Mouse (Mus musculus) liver, embryonic 12.5 days (tissue): Measurements from ENCODE around the gene Tmem171. TPM values are rescaled to one million over a fixed set of nuclear protein-coding genes. Genes with fewer than 3 reads are reported as not detected.

Source experiments
- ATAC-seq: fragments of 200-750 bp; cut with Nextera tagmentation; 2 replicates; pipeline ENCODE4 v1.8.0; 2017; ENCODE audit warnings: moderate number of reproducible peaks, mild to moderate bottlenecking, moderate library complexity
- H3K27ac ChIP-seq: fragments of 300-500 bp; sonication (generic); 2 replicates; pipeline ENCODE4 v1.5.1; 2016; ENCODE audit warnings: mild to moderate bottlenecking
- H3K27me3 ChIP-seq: fragments of 300-500 bp; sonication (generic); replicated peaks from 2 replicates; pipeline ENCODE4 v1.6.1; 2016; ENCODE audit warnings: mild to moderate bottlenecking, moderate library complexity
- H3K36me3 ChIP-seq: fragments of 300-500 bp; sonication (generic); 2 replicates; pipeline ENCODE4 v1.6.1; 2016; ENCODE audit warnings: mild to moderate bottlenecking, moderate library complexity
- H3K4me1 ChIP-seq: fragments of 300-500 bp; sonication (generic); 2 replicates; pipeline ENCODE4 v1.6.1; 2016
- H3K4me2 ChIP-seq: fragments of 300-500 bp; sonication (generic); 2 replicates; pipeline ENCODE4 v1.6.1; 2016; ENCODE audit warnings: mild to moderate bottlenecking, moderate library complexity
- H3K4me3 ChIP-seq: fragments of 300-500 bp; sonication (generic); 2 replicates; pipeline ENCODE4 v1.5.1; 2016; ENCODE audit warnings: mild to moderate bottlenecking, moderate library complexity
- H3K9ac ChIP-seq: fragments of 300-500 bp; sonication (generic); 2 replicates; pipeline ENCODE4 v1.6.1; 2016; ENCODE audit warnings: mild to moderate bottlenecking, moderate library complexity
- H3K9me3 ChIP-seq: fragments of 300-500 bp; sonication (generic); replicated peaks from 2 replicates; pipeline ENCODE4 v1.6.1; 2016; ENCODE audit warnings: mild to moderate bottlenecking, moderate library complexity
- WGBS: fragments of 180-500 bp; shearing (Covaris S2); methylation state at CpG from one replicate; pipeline ENCODE4 v1.1.7; 2016; ENCODE audit not compliant: insufficient replicate concordance; 5-methylcytosine and 5-hydroxymethylcytosine counted together
- polyA plus RNA-seq: library from polyadenylated mRNA; unstranded; fragments of >200 nt; fragmentation: Nextera tagmentation; extraction: Ambion mirVana; gene quantifications from 2 replicates; pipeline ENCODE4 v1.2.1, GENCODE M21; 2016

Gene Tmem171
- polyA plus RNA-seq, 1 experiment from 2014 or later: not detected

DNA sequence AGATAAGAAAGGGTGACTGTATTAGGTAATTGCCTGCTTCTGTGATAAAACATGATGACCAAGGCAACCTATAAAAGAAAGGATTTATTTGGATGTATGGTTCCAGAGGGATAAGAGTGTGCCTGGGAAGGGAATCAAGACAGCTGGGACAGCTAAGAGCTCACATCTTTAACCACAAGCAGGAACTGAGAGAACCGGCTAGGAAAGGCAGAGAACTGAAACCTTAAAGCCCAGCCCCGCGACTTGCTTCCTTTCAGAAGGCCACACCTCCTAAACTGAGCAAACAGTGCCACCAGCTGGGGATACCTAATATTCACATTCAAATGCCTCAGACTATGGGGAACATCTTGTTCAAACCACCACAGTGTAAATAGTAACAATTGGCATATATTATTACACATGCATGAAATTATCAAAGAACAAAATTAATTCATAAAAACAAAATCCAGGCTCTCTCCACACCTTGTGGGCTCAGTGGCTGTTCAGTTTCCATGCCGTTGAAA, 32.4 kb downstream of the Tmem171 start:
- no peaks in the 10 kb centered on the region for H3K36me3 ChIP-seq

DNA sequence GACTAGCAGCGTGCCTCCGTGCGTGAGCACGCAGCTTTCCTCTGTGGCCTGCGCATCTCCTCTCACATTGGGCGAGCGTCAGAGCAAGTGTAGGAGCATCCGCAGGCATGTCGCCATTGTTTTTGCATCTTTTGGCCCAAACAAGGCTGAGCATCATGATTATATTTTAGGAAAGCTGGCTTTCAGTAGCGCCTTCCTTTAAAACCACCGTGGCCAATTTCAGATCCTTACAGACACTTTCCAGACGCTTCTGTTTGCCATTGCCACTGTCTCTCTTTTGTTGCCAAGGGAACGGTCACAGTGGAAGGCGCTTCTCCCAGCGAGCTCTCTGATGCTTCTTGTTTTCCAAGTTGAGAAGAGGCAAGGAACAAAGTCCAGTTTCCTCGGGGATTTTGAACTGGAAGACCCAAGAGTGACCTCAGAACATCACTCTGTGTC, 38.6 kb downstream of the Tmem171 start:
- Histone ChIP-seq H3K4me1 (no peaks in the 10 kb centered on the region), H3K36me3 (no peaks in the 10 kb centered on the region), H3K27me3 (no peaks in the 10 kb centered on the region), H3K9me3 (no peaks in the 10 kb centered on the region), H3K4me2 (no peak overlapping the region), H3K9ac (no peak overlapping the region), H3K4me3 (no peak overlapping the region), H3K27ac (no peak overlapping the region)
- no peak for ATAC-seq
- WGBS: 74% methylated on average over 16 of the region's 16 CpGs

More for the DNA sequence above, 32.4 kb downstream of the Tmem171 start:
- Histone ChIP-seq H3K4me2 (no peak overlapping the region), H3K4me1 (no peaks in the 10 kb centered on the region), H3K27ac (no peak overlapping the region), H3K4me3 (no peak overlapping the region), H3K27me3 (no peaks in the 10 kb centered on the region), H3K9ac (no peak overlapping the region), H3K9me3 (peaks cover 6% of the 10 kb centered on the region; the same call in 1 of the 2 replicates)
- 65% methylated on average over 4 of the region's 4 CpGs for WGBS
- ATAC-seq: no peak

GRCm38 (mm10) chr13:98655346-98655745, 39.3 kb downstream of the Tmem171 start:
- Histone ChIP-seq H3K9me3 (no peaks in the 10 kb centered on the region), H3K27ac (no peak overlapping the region), H3K9ac (no peak overlapping the region), H3K4me3 (no peak overlapping the region), H3K36me3 (no peaks in the 10 kb centered on the region), H3K27me3 (no peaks in the 10 kb centered on the region), H3K4me2 (no peak overlapping the region), H3K4me1 (no peaks in the 10 kb centered on the region)
- WGBS: 75% methylated on average over 4 of the region's 4 CpGs
- no peak for ATAC-seq

DNA sequence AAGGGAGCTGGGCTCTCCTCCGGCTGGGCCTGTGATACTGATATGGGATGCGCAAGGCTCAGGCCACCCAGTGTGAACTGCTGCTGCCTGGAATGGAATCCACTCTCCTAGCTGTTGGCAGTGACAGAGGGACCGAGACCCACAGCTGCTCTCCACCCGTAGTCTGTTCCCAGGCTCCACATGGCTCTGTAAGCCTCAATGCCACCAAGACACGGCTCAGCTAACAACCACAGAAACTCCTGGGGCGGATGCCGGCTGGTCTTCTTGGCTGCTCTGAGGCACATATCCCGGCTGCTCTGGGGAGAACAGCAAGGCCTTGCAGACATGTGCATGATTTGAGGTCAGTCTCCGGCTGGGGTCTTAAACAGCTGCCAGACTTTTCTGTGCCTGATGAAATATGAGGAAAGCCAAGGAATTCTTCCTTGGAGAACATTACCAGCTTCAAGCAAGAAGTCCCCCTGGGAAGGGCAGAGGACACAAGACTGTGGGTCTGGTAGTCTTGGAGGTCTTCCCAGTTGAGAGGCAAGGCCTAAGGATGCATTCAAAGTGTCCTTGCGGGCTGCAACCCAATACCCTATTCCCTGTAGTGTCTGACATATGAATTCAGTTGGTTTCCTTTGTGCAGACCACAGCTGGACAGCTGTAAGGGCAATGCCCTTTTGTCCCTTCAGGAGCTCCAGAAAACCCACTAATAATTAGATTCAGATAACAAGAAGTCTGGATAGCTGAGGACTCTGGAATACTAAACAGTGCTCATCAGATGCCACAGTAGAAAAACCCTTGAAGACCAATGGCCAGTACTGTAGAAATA, 40.3 kb downstream of the Tmem171 start:
- no peak for ATAC-seq
- H3K27ac ChIP-seq: no peak overlapping the region
- H3K4me3 ChIP-seq: no peak overlapping the region
- no peaks in the 10 kb centered on the region for H3K4me1 ChIP-seq
- no peaks in the 10 kb centered on the region for H3K27me3 ChIP-seq
- H3K9me3 ChIP-seq: no peaks in the 10 kb centered on the region
- no peak overlapping the region for H3K9ac ChIP-seq
- WGBS: 70% methylated on average over 10 of the region's 10 CpGs
- no peaks in the 10 kb centered on the region for H3K36me3 ChIP-seq
- H3K4me2 ChIP-seq: no peak overlapping the region

GRCm38 (mm10) chr13:98652194-98652593, 42.4 kb downstream of the Tmem171 start:
- ATAC-seq: no peak
- no peak overlapping the region for H3K27ac ChIP-seq
- H3K36me3 ChIP-seq: no peaks in the 10 kb centered on the region
- H3K4me2 ChIP-seq: no peak overlapping the region
- H3K27me3 ChIP-seq: no peaks in the 10 kb centered on the region
- H3K4me1 ChIP-seq: no peaks in the 10 kb centered on the region
- H3K4me3 ChIP-seq: no peak overlapping the region
- no peaks in the 10 kb centered on the region for H3K9me3 ChIP-seq
- 69% methylated on average over 2 of the region's 2 CpGs for WGBS
- no peak overlapping the region for H3K9ac ChIP-seq

DNA sequence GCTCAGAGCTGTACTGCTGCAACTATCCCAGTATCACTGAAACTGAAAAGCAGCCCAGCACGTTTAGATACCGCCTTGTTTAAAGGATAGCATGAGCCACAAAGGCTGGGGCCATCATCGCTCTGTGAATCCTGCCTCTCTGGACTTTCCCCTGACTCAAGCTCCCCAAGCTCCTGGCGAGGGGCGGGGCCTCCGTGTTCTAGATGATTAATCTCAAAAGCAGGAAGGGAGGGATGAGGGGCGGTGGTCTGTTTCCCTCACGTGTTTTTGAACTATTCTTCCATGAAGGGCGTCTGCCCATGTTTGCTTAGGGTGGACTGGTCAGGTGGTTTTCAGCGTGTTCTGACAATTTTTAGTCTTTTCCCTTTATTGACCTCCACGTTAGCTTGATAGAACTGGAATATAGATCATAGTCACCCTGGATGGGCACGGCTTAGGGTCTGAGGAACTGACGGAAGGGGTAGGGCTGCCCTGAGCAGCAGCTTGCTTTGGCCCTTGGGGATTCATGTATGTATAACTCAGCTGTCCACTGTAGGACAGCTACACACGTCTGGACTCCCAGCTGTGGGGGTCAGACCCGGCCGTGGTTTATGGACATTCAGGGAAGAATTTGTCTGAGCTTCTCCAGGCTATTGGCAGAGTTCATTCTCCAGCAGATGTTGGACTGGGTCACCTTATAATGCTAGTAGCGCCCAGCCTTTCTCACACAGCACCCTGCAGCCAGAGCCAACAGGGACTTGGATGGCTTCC, 43.2 kb downstream of the Tmem171 start:
- H3K36me3 ChIP-seq: no peaks in the 10 kb centered on the region
- no peak overlapping the region for H3K4me2 ChIP-seq
- H3K4me3 ChIP-seq: no peak overlapping the region
- ATAC-seq: no peak
- no peaks in the 10 kb centered on the region for H3K4me1 ChIP-seq
- H3K9me3 ChIP-seq: no peaks in the 10 kb centered on the region
- WGBS: 63% methylated on average over 17 of the region's 17 CpGs
- H3K27me3 ChIP-seq: no peaks in the 10 kb centered on the region
- no peak overlapping the region for H3K9ac ChIP-seq
- no peak overlapping the region for H3K27ac ChIP-seq

- Histone ChIP-seq H3K4me1 (no peaks in the 10 kb centered on the region), H3K36me3 (no peaks in the 10 kb centered on the region), H3K4me3 (no peak overlapping the region), H3K27me3 (no peaks in the 10 kb centered on the region), H3K9me3 (no peaks in the 10 kb centered on the region), H3K27ac (no peak overlapping the region), H3K9ac (no peak overlapping the region), H3K4me2 (no peak overlapping the region)
- no peak for ATAC-seq
- 77% methylated on average over 22 of the region's 22 CpGs for WGBS
These were observed 46.7 kb downstream of the Tmem171 start for GRCm38 (mm10) chr13:98647775-98648568.

DNA sequence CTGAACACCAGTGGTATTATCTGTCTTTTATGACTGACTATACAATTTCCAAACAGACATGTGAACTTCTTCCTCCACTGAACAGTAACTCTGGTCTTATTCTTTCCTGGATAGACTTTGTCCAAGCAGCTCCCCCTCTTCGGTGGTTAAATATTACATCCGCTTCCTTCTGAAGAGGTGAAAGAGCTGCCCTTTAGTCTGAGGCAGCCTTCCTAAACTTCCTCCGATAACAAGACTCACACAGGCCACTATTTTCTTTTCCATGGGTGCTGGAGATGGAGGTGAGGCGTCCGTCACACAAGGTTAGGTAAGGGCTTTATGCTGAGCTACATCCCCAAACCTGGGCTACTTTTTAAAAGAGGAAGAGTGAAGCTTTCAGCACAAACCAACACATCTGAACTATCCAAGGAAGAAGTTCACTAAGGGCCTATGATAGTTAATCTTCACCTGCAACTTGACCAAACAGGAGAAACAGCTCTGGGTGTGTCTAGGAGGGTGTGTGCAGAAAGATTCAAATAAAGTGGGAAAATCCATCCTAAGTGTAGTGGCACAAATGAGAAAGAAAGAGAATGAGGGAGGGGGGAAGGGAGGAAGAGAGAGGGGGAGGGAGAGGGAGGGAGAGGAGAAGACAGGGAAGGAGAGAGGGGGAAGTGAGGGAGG, 56.0 kb downstream of the Tmem171 start:
- Histone ChIP-seq H3K36me3 (no peaks in the 10 kb centered on the region), H3K4me1 (no peaks in the 10 kb centered on the region), H3K27ac (no peak overlapping the region), H3K9me3 (no peaks in the 10 kb centered on the region), H3K9ac (no peak overlapping the region), H3K4me3 (no peak overlapping the region), H3K27me3 (peaks cover 20% of the 10 kb centered on the region), H3K4me2 (no peak overlapping the region)
- ATAC-seq: no peak
- WGBS: 56% methylated on average over 5 of the region's 5 CpGs

DNA sequence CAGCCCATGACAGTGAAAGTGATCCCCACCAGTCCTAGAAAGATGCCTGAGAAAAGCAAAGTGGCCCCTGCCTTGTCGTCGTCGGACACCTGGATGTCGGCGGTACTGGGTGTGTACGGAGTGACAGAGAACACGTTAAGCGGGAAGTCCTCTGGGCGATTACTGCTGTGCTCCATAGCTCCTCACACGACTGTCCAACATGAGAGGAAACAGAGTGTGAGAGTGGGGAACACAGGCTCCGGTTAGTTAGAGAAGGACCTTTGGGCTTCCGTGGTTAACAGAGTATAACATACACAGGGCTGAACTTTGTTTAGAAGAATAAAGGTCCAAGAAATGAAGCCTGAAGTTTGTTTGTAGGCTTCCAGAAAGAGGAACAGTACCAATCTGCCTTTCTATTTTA, 57.5 kb downstream of the Tmem171 start, which contains the start of gene Tmem174:
TSS of gene Tmem174 (minus strand) at position 266 of the 400 bp plus-strand sequence.
- ATAC-seq: no peak
- H3K4me1 ChIP-seq: no peaks in the 10 kb centered on the region
- no peaks in the 10 kb centered on the region for H3K36me3 ChIP-seq
- H3K4me2 ChIP-seq: no peak within 1 kb of the TSS
- peaks cover 20% of the 10 kb centered on the region for H3K27me3 ChIP-seq
- H3K27ac ChIP-seq: no peak within 1 kb of the TSS
- H3K9ac ChIP-seq: no peak within 1 kb of the TSS
- no peaks in the 10 kb centered on the region for H3K9me3 ChIP-seq
- H3K4me3 ChIP-seq: no peak within 1 kb of the TSS
- WGBS: 75% methylated on average over 12 of the region's 12 CpGs

DNA sequence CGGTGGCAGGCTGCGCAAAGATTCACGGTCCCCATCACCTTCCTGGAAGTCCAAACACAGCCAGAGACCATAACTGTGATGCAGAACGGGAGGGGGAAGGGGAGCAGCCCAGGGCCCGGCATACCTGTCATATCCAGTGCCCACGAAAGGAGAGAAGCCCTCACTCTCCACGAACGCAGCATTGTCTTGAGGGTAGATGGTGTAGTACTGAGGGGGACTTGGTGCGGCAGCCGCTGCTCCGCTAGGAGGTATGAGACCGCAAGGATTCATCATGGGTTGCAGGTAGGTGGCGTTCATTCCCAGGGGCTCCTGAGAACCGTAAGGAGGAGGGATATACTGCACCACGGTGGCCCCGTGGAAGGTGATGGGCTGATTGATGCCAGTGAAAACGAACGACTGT, 58.1 kb downstream of the Tmem171 start:
- ATAC-seq: no peak
- 50% methylated on average over 18 of the region's 18 CpGs for WGBS
- H3K36me3 ChIP-seq: no peaks in the 10 kb centered on the region
- no peak overlapping the region for H3K4me3 ChIP-seq
- H3K27ac ChIP-seq: no peak overlapping the region
- no peaks in the 10 kb centered on the region for H3K4me1 ChIP-seq
- H3K9ac ChIP-seq: no peak overlapping the region
- H3K9me3 ChIP-seq: no peaks in the 10 kb centered on the region
- peaks cover 21% of the 10 kb centered on the region for H3K27me3 ChIP-seq
- no peak overlapping the region for H3K4me2 ChIP-seq
